Mouse (Mus musculus) C2C12 (cell line): ENCODE data around the gene Prpf38b. TPM values are rescaled to one million over a fixed set of nuclear protein-coding genes. Genes with fewer than 3 reads are reported as not detected.

Experiments
- H3K27me3 ChIP-seq: one replicate; pipeline ENCODE4 v1.6.1; 2011; ENCODE audit not compliant: control insufficient read depth, insufficient read depth, insufficient read length
- H3K36me3 ChIP-seq: one replicate; pipeline ENCODE4 v1.6.1; 2011; ENCODE audit not compliant: control insufficient read depth, insufficient read depth
- H3K4me3 ChIP-seq: one replicate; pipeline ENCODE4 v1.5.1; 2011; ENCODE audit warnings: mild to moderate bottlenecking, control low read depth; ENCODE audit not compliant: poor library complexity, insufficient read depth, severe bottlenecking
- H3K79me2 ChIP-seq: one replicate; pipeline ENCODE4 v1.6.1; 2011; ENCODE audit not compliant: control insufficient read depth, insufficient read depth
- H3K79me3 ChIP-seq: one replicate; pipeline ENCODE4 v1.6.1; 2011; ENCODE audit warnings: low read depth, control low read depth
- H3ac ChIP-seq: one replicate; pipeline ENCODE3; 2011; ENCODE audit warnings: low read depth; ENCODE audit not compliant: control insufficient read depth, insufficient read length
- CEBPB ChIP-seq: IDR thresholded peaks from one replicate; pipeline ENCODE4 v1.6.1; 2011; ENCODE audit warnings: low read depth, mild to moderate bottlenecking, control low read depth, moderate library complexity
- CTCF ChIP-seq: IDR thresholded peaks from one replicate; pipeline ENCODE4 v1.5.1; 2011; ENCODE audit not compliant: control insufficient read depth, insufficient read depth, insufficient read length
- FOSL1 ChIP-seq: IDR thresholded peaks from one replicate; pipeline ENCODE4 v1.8.0; 2011; ENCODE audit warnings: mild to moderate bottlenecking, low read length; ENCODE audit not compliant: poor library complexity, insufficient read depth, severe bottlenecking
- MAX ChIP-seq: IDR thresholded peaks from one replicate; pipeline ENCODE4 v1.6.1; 2011; ENCODE audit warnings: mild to moderate bottlenecking, control low read depth
- MYOD1 ChIP-seq: IDR thresholded peaks from one replicate; pipeline ENCODE4 v1.6.1; 2011; ENCODE audit warnings: low read depth; ENCODE audit not compliant: control insufficient read depth, insufficient read length
- MYOG ChIP-seq: IDR thresholded peaks from one replicate; pipeline ENCODE4 v1.6.1; 2011; ENCODE audit not compliant: control insufficient read depth, insufficient read length; ENCODE audit errors: extremely low read depth
- USF1 ChIP-seq: IDR thresholded peaks from one replicate; pipeline ENCODE4 v1.6.1; 2011; ENCODE audit warnings: low read depth, mild to moderate bottlenecking, control low read depth, moderate library complexity
- polyA plus RNA-seq: library from polyadenylated mRNA; unstranded; fragments of >200 nt; fragmentation: generic; extraction: Trizol; gene quantifications from one replicate; pipeline ENCODE4 v1.2.1, GENCODE M21; 2012; ENCODE audit warnings: missing spikeins

The Prpf38b gene
- polyA plus RNA-seq, 1 experiment, result 19.5 TPM

DNA sequence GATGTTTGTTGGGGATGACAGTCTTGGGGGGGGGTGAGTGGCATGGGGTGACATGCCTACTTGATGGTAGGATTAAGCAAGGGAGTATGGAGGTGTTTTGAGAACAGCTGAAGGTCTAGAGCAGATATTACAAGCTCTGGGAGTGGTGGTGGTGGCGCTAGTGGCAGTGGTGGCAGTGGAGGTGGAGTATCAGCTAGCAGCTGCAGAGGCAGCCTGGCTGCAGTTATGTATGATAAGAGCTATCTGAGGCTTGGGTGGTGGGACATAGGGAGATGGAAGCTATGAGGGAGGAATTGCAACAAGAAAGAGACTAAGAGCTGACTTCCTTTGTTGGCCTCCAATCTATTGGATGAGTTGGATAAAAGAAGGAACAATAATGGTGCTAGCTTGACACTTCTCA, 10.3 kb upstream of the Prpf38b start:
- TF ChIP-seq CEBPB (no peak), CTCF (no peak), USF1 (no peak), MYOG (no peak), FOSL1 (no peak)
- Histone ChIP-seq H3K79me3 (no peaks in the 10 kb centered on the region), H3K79me2 (no peaks in the 10 kb centered on the region), H3K4me3 (no peak overlapping the region), H3ac (no peak overlapping the region), H3K27me3 (no peaks in the 10 kb centered on the region), H3K36me3 (no peaks in the 10 kb centered on the region)

DNA sequence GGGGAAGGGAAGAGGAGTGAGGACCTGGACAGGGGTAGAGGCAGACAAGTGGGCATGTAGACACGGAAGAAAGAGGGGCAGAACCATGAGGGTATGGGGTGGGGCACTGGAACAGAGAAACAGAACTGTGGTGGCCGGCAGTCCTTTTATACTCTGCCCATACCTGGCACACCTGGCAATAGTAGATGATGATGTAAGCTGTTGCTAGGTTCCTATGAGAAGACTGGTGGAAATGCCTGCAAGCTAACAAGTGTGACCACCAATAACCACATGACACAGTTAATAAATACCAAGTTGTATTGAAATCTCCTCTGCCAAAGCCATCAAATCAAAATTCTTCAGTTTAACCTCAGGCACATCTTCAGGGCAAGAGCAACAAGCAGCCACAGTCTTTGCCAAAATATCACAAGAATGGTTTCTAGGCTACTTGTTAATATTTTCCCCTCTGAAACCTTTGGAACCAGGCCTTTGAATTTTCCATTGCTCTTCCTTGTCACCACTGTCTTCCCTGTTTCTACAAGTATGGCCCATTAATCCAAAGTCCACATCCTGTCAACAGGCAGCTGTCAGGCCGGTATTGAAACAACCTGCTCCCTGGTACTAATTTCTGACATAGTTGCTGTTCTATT, 9.0 kb upstream of the Prpf38b start:
- Histone ChIP-seq H3K79me2 (no peaks in the 10 kb centered on the region), H3K27me3 (no peaks in the 10 kb centered on the region), H3ac (no peak overlapping the region), H3K79me3 (no peaks in the 10 kb centered on the region), H3K4me3 (no peak overlapping the region), H3K36me3 (no peaks in the 10 kb centered on the region)
- TF ChIP-seq MYOG (no peak), MYOD1 (no peak), CEBPB (no peak), MAX (no peak), CTCF (no peak), FOSL1 (no peak)

DNA sequence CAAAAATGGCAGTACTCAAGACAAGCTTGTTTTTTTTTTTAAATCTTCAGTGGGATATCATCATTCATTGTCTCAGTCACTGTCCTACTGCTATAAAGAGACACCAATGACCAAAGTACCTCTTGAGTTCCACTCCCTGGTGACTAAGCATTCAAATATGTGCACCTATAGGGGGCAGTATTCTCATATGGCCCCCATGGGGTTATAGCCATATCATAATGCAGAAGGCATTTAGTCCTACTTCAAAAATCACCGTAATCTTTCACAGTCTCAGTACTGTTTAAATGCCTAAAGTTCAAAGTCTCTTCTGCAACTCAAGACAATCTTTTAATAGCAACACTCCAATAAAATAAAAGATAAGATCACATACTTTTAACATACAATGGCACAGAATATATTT, 7.3 kb upstream of the Prpf38b start:
- H3K79me3 ChIP-seq, result no peaks in the 10 kb centered on the region
- TF ChIP-seq MYOG, result no peak
- no peaks in the 10 kb centered on the region for H3K27me3 ChIP-seq
- no peaks in the 10 kb centered on the region for H3K79me2 ChIP-seq
- H3ac ChIP-seq, result no peak overlapping the region
- no peaks in the 10 kb centered on the region for H3K36me3 ChIP-seq
- H3K4me3 ChIP-seq, result no peak overlapping the region

DNA sequence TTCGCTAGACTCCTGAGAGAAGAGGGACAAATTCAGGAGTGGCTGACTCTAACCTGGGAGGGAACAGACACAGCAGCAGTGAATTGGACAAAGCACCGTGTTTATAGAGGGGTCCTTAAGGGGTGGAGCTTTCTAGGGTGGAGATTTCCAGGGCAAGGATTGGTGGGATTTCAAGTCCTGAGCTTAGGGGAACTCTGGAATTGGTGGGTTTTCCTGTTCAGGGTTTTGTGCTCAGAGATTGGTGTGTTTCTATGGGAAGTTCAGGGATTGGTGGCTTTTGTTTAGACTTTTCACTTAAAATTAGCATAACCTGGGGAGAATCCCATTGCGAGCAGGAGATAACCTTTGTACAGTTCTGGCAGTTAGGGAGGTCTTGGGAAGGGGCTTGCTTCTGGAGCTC, 6.5 kb upstream of the Prpf38b start:
- no peak overlapping the region for H3K4me3 ChIP-seq
- no peaks in the 10 kb centered on the region for H3K79me2 ChIP-seq
- no peaks in the 10 kb centered on the region for H3K79me3 ChIP-seq
- TF ChIP-seq CTCF, result no peak
- TF ChIP-seq CEBPB, result no peak
- no peak for TF ChIP-seq MYOG
- no peak for TF ChIP-seq USF1
- TF ChIP-seq MYOD1, result no peak
- TF ChIP-seq FOSL1, result no peak
- TF ChIP-seq MAX, result no peak
- no peaks in the 10 kb centered on the region for H3K36me3 ChIP-seq
- H3ac ChIP-seq, result no peak overlapping the region
- no peaks in the 10 kb centered on the region for H3K27me3 ChIP-seq

DNA sequence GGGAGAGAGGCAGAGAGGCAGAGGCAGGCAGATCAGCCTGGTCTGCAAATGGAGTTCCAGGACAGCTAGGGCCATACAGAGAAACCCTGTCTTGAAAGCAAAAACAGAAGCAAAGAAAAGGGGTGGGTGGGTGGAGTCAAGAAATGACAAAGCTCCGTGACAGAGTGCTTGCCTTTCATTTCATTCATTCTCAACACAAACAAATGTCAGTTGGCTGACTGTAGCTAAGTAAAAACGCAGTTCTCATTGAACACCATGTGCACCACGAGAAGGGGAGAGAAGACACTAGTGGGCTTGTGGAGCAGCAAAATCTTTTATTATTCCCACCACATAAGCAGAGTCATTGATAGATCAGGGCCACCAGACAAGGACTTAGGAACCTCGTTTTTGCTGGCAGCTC, 5.3 kb upstream of the Prpf38b start:
- H3ac ChIP-seq, result no peak overlapping the region
- H3K4me3 ChIP-seq, result no peak overlapping the region
- TF ChIP-seq USF1, result no peak
- TF ChIP-seq MYOG, result no peak
- TF ChIP-seq CEBPB, result no peak
- no peak for TF ChIP-seq CTCF
- no peak for TF ChIP-seq MAX
- TF ChIP-seq FOSL1, result no peak
- no peak for TF ChIP-seq MYOD1
- no peaks in the 10 kb centered on the region for H3K27me3 ChIP-seq
- H3K36me3 ChIP-seq, result no peaks in the 10 kb centered on the region
- H3K79me3 ChIP-seq, result no peaks in the 10 kb centered on the region
- H3K79me2 ChIP-seq, result peaks cover 7% of the 10 kb centered on the region

DNA sequence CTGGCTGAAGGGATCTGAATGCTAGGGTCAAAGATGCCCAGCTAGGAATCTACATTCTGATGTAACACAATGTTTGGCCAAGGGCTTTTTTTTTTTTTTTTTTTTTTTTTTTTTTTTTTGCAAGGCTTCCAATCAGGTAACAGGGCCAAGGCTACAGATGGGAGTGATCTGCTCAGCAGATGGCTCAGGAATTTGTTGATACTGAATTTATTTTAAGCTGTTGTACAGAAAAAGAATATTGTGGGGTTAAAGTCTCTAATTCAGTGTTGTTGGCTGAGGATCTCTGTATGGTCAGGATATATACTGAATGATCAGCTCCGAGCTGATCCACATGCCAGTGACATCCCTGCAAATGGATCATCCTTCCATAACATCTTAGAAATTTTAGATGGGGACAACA, 4.5 kb upstream of the Prpf38b start:
- H3ac ChIP-seq, result no peak overlapping the region
- H3K27me3 ChIP-seq, result no peaks in the 10 kb centered on the region
- H3K79me3 ChIP-seq, result peaks cover 4% of the 10 kb centered on the region
- H3K4me3 ChIP-seq, result no peak overlapping the region
- peaks cover 15% of the 10 kb centered on the region for H3K79me2 ChIP-seq
- TF ChIP-seq CTCF (no peak), MAX (no peak), MYOD1 (no peak), FOSL1 (no peak), CEBPB (no peak), USF1 (no peak), MYOG (no peak)
- H3K36me3 ChIP-seq, result no peaks in the 10 kb centered on the region
